Comparison of ENCODE assay signal across 25 mouse cellular contexts in the genomic region with DNA sequence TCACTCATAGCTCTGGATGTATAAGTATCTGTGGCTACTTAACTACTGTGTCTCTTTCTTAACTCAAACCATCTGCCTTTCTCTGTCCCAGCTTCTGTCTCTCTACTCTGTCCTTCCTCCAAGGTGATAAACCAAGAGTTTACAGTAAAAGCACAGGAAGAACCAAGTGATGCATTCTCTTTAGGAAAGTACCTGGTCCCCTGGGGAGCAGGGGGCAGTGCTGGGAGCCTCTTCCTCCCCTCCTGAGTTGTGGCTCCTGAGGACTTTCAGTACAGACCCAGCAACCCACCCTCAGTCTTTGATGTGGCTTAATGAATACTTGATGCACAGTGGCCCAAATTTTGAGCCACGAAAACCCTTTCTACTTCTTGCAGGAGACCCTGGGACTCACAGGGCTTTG.
"Had no signal": no experiment of that assay in that cellular context is flagged by ENCODE, and none has a peak within 500 bp of the region (broad histone marks: within the 10 kb centered on the region; RNA-seq: fewer than 3 reads in every experiment).

No protein-coding gene starts in this region.

- H3K9me3 ChIP-seq: embryonic facial prominence, embryonic 15.5 days; forebrain, embryonic 12.5 days; forebrain, embryonic 13.5 days; forebrain, embryonic 15.5 days; heart, embryonic 10.5 days had no signal

- H3K4me2 ChIP-seq: embryonic facial prominence, embryonic 12.5 days; embryonic facial prominence, embryonic 13.5 days; embryonic facial prominence, embryonic 15.5 days; forebrain, embryonic 12.5 days; forebrain, embryonic 13.5 days; forebrain, embryonic 15.5 days had no signal

- H3K9ac ChIP-seq: embryonic facial prominence, embryonic 12.5 days; embryonic facial prominence, embryonic 13.5 days; embryonic facial prominence, embryonic 15.5 days; forebrain, embryonic 12.5 days; forebrain, embryonic 13.5 days; forebrain, embryonic 15.5 days; forebrain, postnatal 0 days had no signal

- H3K36me3 ChIP-seq: embryonic facial prominence, embryonic 10.5 days; embryonic facial prominence, embryonic 12.5 days; embryonic facial prominence, embryonic 13.5 days; embryonic facial prominence, embryonic 15.5 days; forebrain, embryonic 10.5 days; forebrain, embryonic 12.5 days; forebrain, embryonic 15.5 days; heart, embryonic 10.5 days had no signal

- DNase-seq: cerebellum, adult 9-11 months; cerebellum, postnatal 10 days; cerebellum, postnatal 14 days; cerebellum, postnatal 25 days; cerebellum, postnatal 36 days; embryo, embryonic 11 days; forebrain, postnatal 0 days; gastrocnemius, adult 2 months; gastrocnemius, postnatal 10 days; gastrocnemius, postnatal 14 days; gastrocnemius, postnatal 25 days; gastrocnemius, postnatal 36 days; heart, adult 11 months; heart, adult 18-20 months; heart, adult 2 months had no signal

- H3K4me1 ChIP-seq: embryonic facial prominence, embryonic 12.5 days; embryonic facial prominence, embryonic 15.5 days; forebrain, embryonic 12.5 days; forebrain, embryonic 13.5 days; forebrain, embryonic 15.5 days; heart, embryonic 10.5 days had no signal

- H3K27me3 ChIP-seq: embryonic facial prominence, embryonic 12.5 days; embryonic facial prominence, embryonic 13.5 days; embryonic facial prominence, embryonic 15.5 days; forebrain, embryonic 12.5 days; forebrain, embryonic 13.5 days; forebrain, embryonic 15.5 days had no signal

- H3K27ac ChIP-seq: embryonic facial prominence, embryonic 10.5 days; embryonic facial prominence, embryonic 12.5 days; embryonic facial prominence, embryonic 13.5 days; embryonic facial prominence, embryonic 15.5 days; forebrain, embryonic 10.5 days; forebrain, embryonic 12.5 days; forebrain, embryonic 13.5 days; forebrain, embryonic 15.5 days; gastrocnemius, adult 2 months; heart, adult 2 months; heart, embryonic 10.5 days had no signal

- H3K4me3 ChIP-seq: embryonic facial prominence, embryonic 10.5 days; embryonic facial prominence, embryonic 12.5 days; embryonic facial prominence, embryonic 13.5 days; embryonic facial prominence, embryonic 15.5 days; erythroblast, embryonic 14.5 days; forebrain, embryonic 10.5 days; forebrain, embryonic 12.5 days; forebrain, embryonic 13.5 days; forebrain, embryonic 15.5 days; gastrocnemius, adult 2 months; heart, adult 2 months; heart, embryonic 10.5 days had no signal
